Mouse (Mus musculus): Measurements from ENCODE around the gene Gm43191.

- no peak for TF ChIP-seq GATA1 (IDR thresholded peaks at IDR 0.05; ENCODE audit: borderline replicate concordance, low read length)
- no peak for TF ChIP-seq FLI1 (IDR thresholded peaks at IDR 0.05; ENCODE audit: low read length)
Observed at GRCm38 (mm10) chr3:116595603-116595991, 85.5 kb downstream of the Gm43191 start.
